Mouse (Mus musculus): Measurements from ENCODE around the gene Btbd2.
"Not testable (repeated sequence)": the region's sequence is repeated elsewhere in the genome, so short reads cannot be mapped to it uniquely, and the experiment has no call there.

The Btbd2 gene

DNA sequence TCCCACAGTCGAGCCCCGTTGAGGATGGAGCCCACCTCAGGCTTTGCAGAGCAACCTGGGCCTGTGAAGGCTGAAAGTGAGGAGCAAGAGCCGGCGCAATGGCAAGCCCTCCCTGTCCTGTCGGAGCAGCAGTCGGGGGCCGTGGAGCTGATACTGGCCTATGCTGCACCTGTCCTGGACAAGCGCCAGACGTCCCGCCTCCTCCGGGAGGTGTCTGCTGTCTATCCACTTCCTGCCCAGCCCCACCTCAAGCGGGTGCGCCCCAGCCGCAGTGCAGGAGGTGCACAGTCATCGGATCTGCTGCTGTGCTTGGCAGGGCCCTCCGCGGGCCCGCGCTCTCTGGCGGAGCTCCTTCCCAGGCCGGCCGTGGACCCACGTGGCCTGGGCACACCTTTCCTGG, 50.6 kb downstream of the Btbd2 start:
- DNase-seq (ENCODE audit: low spot score): no peak

- DNase-seq (ENCODE audit: low spot score): not testable (repeated sequence)
These were observed 51.1 kb downstream of the Btbd2 start, which contains the start of gene Gm49322 for GRCm38 (mm10) chr10:80605721-80606120. Gene Gm49322 (plus strand): TSS chr10:80606021.

- no peak for DNase-seq (ENCODE audit: low spot score)
These were observed 51.9 kb downstream of the Btbd2 start for GRCm38 (mm10) chr10:80604988-80605387.

GRCm38 (mm10) chr10:80604001-80604509, 52.8 kb downstream of the Btbd2 start:
- DNase-seq (ENCODE audit: low spot score): peak; percentile 84

GRCm38 (mm10) chr10:80603364-80603763, 53.5 kb downstream of the Btbd2 start:
- no peak for DNase-seq (ENCODE audit: low spot score)

DNA sequence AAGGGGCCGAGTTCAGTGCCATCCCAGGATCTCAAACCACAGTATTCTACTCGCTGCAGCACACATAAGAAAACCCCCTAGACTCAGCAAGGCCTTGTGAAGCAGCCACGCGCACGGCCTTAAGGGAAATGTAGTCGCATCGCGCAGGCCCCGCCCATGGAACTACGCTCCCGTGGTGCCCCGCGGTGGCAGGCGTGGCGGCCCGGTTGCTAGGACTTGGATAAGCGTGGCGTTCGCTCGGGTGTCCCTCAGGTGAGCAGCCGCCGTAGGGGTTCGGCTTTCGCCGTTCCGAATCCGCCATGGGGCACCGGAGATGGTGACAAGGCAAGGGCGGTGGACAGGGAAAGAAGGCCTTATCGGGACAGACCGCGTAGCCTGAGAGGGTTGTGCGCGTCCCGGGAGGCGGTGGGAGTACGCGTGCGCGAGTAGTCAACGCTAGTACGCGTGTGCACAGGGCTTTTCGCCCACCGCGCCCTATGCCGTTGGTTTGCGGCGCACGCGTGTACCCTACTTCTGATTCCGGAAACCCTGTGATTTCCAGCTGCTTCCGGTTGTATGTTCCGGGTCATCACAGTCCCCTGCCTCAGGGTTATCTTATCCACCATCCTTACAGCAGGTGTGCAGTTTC, 54.1 kb downstream of the Btbd2 start, which contains the start of the genes Scamp4 and Adat3:
Gene Scamp4 (plus strand): TSS at position 175 of the 628 bp plus-strand sequence.
Gene Adat3 (plus strand): TSS at position 183 of the 628 bp plus-strand sequence.
- DNase-seq (ENCODE audit: low spot score): peak; percentile 93

DNA sequence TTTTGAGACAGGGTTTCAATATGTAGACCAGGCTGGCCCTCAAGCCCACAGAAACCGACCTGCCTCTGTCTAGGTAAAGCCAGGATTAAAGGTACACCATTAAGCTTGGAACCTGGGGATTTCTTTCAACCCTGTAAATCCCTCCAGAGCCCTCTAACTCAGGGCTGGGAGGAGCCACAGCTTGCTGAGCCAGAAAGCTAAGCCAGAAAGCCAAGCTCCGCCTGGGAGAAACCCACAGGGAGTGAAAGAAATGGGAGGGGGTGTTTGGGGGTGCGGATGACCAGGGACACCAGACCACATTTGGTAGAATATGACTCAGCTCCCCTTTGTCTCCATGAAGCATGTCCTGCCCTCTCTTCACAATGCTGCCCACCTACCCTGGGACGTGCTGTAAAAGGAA, 60.6 kb downstream of the Btbd2 start:
- DNase-seq (ENCODE audit: low spot score): no peak
